Mouse (Mus musculus): Measurements from ENCODE around the gene Il11.
"Not testable (repeated sequence)": the region's sequence is repeated elsewhere in the genome, so short reads cannot be mapped to it uniquely, and the experiment has no call there.

The Il11 gene

DNA sequence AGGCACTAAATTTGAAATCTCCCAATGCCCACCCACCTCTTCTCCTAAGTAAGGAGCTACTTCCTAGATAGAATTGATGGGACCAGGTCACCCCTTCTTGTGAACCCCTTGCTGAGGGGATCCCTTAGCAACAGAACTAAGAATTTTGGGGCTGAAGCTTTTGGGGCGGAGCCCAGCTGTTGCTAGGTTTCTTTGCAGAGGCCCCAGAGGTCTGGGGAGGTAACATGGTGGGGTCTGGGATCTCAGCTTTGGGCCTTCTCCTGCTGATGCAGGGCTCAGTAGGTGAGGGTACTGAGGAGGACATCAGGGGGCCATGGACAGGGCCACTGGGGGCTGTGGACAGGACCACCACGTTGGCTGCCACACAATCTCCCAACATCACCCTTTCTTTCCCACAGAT, at the start of gene Il11, which contains the start of gene Tmem190:
Gene Il11, minus strand, starts transcription at position 101 of the 400 bp plus-strand sequence.
Gene Tmem190, plus strand, starts transcription at position 179 of the 400 bp plus-strand sequence.
- no peak for DNase-seq (ENCODE audit: low read depth)

DNA sequence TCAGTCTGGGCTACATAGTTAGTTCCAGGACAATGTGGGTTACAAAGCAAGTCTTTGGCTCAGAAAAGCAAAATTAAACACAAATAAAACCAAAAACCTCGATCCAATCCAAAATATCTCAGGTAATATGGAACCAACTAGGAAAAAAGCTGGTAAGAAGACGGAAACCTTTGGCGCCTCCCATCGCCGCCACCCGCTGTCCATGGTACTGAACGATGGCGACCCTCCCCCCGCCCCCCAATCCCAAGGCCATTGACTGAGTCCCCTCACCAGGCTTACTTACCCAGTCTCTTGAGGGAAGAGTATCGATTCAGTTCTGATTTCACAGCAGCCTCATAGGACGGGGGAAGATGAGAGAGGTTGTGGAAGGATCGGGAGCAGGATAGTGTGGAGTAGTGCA, 47.8 kb upstream of the Il11 start:
- DNase-seq (ENCODE audit: low read depth) = no peak

DNA sequence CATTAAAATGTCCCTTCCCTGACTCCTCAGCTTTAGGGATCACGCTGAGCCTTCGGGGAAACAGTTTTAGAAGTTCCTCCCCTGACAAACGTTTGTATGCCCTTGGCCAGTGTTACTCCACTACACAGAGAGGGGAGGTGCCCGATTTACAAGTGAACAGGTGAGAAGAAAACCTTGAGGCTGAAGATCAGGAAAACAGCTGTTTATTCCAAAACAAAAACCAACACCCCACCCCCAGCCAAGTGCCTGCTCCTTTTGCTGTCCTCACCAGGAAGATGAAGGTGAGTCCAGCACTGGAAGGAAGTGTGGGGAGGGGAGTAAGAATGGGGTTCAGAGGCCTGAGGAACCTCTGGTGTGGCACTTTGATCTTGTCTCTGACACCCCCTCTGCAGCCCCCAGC, 42.7 kb upstream of the Il11 start:
- no peak for DNase-seq (ENCODE audit: low read depth)

DNA sequence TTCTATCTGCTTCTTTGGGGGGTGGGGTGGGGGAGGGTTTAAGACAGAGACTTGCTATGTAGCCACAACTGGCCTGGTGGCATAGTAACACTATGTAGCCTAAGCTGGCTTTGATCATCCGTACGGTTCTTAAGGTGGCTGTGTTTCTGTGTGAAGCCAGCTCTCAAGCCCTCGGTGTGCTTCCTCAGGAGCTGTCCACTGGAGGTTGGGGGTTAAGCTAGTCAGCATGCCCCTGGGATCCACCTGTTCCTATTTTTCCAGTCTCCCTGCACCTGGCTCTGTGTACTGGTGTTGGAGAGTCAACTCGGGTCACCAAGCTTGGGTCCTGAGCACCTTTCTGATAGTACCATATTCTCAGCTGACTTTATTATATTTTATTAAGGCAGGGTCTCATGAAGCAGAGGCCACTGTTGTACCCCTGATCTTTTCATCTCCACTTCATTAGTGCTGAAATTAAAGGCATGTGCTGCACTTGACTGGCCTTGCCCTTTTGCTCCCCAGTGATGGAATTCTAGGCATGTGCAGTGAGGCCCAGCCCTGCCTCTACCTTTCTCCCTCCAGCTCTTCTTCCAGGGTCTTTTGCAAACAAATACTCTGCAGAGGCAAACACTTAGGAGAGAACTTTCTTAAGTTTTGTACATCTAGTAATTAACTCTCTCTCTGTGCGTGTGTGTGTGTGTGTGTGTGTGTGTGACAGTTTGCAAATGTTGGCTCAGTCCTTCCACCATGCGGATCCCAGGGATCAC, 39.7 kb upstream of the Il11 start:
- no peak for DNase-seq (ENCODE audit: low read depth)

DNA sequence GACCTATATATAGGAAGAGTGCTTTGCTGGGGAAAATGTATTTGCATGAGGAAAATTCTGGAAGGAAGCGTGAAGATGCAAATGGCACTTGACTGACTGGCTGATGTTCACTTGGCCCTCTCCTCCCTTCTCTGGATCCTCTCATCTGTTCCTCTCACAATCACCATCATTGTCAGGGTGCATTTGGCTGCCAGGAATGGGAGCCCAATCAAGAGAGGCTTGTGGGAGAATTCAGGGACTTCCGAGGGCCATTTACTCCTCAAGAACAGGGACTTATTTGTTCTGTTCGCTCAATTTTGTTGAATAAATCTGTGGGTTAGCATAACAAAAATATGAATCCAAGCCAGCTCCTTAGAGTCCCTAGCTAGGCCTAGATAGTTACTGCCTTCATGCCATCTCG, 39.0 kb upstream of the Il11 start:
- no peak for DNase-seq (ENCODE audit: low read depth)

DNA sequence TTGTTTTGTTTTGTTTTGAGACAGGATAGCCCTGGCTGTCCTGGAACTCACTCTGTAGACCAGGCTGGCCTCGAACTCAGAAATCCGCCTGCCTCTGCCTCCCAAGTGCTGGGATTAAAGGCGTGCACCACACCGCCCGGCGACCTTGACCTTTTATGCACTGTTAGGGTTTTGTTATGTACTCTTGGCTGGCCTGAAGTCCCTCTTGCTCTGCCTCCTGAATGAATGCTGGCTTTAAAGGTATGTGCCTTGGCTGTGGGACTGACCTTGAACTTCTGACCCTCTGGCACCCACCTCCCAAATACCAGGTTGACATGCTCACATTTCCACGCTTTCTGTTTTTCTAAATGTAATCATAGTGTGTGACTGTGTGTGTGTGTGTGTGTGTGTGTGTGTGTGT, 38.3 kb upstream of the Il11 start:
- DNase-seq (ENCODE audit: low read depth) = not testable (repeated sequence)

DNA sequence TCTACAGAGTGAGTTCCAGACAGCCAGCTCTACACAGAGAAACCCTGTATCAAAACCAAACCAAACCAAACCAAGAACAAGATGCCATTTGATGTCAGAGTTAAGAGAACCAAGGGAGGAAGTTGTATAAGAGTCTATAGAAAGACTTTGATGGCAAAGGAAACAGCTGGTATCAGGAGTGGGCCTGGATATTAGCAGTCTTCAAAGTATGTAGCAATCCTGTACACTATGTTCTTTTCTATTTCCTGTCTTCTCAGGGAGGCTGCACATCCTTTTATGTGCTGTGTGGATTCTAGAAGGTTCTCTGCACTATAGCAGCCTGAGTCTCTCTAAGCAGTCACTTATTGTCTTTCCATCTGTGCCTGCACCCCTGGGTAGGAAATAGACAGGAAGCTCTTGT, 33.9 kb upstream of the Il11 start:
- DNase-seq (ENCODE audit: low read depth) = peak; percentile 80

DNA sequence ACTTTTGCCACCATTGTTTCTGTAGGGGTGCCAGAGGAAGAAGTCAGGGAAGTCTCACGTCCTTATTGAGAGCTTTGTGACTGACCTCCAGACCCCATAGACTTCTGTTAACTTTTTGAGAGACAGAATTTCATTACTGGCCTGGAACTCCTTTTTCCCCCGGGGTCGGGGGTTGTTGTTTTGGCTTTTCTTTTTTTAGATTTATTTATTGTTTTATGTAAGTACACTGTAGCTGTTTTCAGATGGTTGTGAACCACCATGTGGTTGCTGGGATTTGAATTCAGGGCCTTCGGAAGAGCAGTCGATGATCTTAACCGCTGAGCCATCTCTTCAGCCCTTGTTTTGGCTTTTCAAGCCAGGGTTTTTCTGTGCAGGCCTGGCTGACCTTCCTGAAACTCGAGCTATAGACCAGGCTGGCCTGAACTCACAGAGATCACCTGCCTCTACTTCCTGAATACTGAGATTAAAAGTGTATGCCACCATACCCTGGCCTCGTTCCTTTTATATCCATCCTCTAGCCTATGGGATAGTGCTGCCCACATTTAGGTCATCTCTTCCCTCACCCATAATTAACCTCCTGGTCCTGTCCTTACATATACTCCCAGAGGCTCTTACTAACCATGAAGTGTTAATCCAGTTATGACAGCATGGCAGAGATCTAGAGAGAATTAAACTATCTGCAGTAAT, 30.6 kb upstream of the Il11 start:
- no peak for DNase-seq (ENCODE audit: low read depth)

DNA sequence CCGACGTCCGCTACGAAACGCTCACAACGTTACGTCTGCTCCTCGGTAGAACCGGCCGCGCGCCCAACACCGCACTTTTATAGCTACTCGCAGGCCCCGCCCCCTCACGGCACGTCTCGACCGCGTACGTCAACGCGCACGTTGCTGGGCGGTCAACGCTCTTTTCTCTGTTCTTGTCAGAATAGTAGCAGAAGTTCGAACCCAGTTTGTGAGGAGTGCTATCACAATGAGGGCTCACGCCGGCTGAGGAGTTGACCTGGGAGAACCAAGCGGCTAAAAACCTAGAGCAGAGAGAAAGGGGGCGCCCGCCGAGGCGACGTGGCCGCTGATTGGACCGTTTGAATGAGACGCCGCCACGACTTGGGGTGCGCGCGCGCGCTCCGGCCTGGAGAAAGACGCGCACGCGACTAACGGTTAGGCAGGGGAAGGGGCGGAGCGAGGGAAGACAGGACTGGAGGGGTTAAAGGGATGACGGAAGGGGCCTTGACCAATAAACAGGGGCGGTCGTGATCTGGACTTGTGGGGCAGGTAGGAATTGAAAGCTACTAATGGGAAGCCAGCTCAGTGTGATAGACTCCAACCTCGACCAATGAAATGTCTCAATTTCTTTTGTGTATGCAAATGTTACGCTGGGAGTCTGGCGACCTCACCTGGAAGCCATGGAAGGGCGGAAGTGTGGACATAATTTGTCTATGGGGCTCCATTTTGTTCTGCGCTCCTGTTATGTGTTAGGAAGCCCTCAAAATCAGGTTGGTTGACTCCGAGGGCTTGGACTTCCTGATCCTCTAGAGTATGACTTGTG, 29.8 kb upstream of the Il11 start, which contains the start of gene Ube2s:
Gene Ube2s, minus strand, starts transcription at position 288 of the 802 bp plus-strand sequence.
- DNase-seq (ENCODE audit: low read depth) = peak; percentile 99

DNA sequence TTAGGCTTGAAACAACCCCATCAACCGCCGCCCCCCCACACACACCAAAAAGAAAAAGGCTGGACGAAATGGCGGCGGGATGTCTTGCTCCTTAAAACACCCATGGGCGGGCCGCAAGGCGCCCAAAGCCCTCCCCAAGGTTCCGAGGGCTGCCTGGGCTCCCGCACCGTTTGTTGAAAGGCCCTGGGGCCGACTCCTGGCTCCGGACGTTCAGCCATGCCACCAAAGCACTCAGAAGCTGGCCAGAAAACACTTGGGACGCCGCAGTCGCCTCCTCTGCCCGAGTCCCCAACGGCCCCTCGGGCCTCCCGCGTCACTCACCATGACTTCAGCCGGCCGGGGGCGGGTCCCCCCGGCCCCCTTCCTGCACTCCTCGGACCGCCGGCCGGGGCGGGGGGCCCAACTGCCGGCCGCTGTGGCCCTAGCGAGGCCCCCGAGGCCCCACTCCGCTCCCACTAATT, 29.2 kb upstream of the Il11 start:
- DNase-seq (ENCODE audit: low read depth) = peak; percentile 68

DNA sequence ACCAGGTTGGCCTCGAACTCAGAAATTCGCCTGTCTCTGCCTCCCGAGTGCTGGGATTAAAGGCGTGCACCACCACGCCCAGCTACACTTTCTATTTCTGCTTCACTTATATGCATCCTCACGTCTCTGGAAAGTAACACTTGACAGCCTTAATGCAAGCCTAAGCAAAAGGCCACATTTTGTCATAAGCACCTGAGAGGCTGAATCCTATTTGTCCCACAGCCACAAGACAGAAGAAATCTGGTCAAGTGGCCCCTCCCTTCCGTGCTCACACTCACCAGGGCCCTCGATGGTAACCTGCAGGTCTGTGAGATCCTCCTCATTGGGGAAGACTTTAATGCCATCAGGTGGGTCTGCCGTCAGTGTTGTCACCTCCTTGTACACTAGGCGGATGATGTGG, 28.5 kb upstream of the Il11 start:
- not testable (repeated sequence) for DNase-seq (ENCODE audit: low read depth)

DNA sequence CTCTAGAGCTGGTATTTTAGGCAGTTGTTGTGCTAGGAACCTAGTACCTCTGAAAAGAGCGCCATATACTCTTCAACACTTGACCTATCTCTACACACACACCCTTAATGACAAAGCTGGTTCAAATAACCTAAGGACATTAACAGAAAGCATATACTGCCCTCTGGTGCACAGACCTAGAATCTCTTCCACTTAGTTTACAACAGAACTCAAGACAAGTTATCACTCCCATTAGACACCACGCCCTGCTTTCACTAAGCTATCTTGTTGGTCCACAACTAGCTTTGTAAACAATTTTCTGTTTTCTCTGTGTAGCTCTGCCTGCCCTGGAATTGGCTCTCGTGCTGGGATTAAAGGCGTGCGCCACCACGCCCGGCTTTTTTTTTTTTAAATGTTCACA, 24.1 kb upstream of the Il11 start:
- DNase-seq (ENCODE audit: low read depth) = peak; percentile 80

DNA sequence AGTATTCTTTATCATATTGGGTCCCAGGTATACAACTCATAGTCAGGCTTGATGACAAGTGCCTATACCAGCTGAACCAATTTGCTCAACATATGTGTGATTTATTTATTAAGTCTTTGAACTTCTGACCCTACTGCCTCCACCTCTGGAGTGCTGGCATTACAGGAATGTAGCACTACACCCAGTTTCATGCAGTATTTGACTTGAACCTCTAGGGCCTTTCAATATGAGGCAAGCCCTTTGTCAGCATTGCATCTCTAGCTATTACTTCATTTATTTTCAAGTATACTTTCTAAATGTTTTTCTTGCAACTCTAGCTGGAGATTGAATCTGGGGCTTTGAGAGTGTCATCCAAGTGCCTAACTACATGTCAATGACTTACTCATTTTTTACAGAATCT, 19.6 kb upstream of the Il11 start:
- no peak for DNase-seq (ENCODE audit: low read depth)

DNA sequence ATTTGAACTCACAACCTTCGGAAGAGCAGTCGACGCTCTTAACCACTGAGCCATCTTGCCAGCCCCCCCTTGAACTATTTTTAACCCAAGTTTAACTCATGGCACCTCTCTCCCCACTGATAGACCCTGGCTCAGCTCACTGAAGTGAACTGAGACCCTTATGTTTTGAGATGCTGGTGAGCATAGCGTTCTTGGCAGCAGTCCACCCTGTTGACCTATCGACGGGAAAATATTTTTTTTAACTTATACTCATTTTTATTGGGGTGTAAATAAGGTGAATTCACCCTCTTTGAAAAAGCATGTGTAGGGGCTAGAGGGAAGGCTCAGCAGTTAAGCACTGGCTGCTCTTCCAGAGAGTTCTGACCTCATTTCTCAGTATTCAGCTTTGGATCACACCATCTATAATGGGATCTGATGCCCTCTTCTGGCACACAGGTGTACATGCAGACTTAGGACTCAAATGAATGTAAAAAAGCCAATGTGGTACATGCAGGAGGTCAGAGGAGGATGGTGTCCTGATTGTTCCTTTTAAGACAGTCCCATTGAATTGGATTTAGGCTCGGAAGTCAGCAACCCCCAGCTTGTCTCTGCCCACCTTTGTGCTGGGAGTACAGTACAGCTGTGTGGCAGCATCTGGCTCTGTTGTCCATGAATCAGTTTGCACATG, 13.2 kb upstream of the Il11 start:
- DNase-seq (ENCODE audit: low read depth) = peak; percentile 70

DNA sequence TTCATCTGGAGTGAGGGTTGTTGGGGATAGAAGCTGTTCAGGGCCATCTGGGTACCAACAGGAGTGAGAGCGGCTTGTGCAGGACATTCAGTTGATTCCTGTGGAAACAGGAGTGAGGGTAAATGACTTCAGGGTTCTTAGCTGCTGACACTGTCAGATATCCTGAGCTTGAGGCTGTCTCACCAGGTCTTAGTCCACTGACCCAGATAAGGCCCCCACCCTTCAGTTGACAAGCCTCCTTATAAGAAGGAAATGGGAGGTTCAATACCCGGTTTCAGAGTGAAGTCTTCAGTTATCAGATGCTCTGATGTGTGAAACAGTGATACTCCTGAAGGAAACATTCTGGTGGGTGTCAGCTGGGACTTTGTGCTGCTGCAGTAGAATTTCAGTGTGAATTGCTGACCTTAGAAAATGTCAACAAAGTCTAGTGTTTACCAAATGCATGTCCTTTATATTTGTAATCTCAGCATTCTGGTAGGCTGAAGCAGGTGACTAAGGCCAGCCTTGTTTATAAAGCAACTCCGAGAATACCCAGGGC, 12.0 kb upstream of the Il11 start:
- no peak for DNase-seq (ENCODE audit: low read depth)

DNA sequence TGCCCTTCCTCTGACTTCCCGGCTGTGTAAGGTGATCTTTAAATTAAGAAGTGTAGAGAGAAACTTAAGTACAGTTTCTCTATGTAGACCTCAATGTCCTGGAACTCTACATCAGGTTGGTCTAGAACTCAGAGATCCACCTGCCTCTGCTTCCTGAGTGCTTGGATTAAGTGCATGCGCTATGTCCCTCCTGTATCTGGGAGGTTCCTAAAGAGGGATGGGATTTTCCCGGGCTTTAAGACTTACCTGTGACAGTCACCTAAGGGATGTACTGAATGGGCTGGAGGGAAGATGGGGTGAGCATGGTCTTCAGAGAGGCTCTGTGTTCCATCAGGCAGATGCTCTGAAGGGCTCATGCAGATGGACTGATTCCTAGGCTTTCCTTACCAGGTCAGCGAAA, 11.0 kb upstream of the Il11 start:
- no peak for DNase-seq (ENCODE audit: low read depth)

DNA sequence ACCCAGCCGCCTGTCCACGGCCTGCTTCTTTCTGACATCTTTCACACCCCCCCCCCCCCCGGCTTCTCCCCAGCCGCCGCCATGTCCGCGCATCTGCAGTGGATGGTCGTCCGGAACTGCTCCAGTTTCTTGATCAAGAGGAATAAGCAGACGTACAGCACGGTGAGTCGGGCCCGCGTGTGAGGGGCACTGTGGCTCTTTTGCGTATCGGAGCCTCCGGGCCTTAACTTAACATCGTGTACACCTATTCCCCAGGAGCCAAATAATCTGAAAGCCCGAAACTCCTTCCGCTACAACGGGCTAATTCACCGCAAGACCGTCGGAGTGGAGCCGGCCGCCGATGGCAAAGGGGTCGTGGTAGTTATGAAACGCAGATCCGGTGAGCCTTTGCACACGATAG, 10.6 kb upstream of the Il11 start:
- DNase-seq (ENCODE audit: low read depth) = not testable (repeated sequence)

DNA sequence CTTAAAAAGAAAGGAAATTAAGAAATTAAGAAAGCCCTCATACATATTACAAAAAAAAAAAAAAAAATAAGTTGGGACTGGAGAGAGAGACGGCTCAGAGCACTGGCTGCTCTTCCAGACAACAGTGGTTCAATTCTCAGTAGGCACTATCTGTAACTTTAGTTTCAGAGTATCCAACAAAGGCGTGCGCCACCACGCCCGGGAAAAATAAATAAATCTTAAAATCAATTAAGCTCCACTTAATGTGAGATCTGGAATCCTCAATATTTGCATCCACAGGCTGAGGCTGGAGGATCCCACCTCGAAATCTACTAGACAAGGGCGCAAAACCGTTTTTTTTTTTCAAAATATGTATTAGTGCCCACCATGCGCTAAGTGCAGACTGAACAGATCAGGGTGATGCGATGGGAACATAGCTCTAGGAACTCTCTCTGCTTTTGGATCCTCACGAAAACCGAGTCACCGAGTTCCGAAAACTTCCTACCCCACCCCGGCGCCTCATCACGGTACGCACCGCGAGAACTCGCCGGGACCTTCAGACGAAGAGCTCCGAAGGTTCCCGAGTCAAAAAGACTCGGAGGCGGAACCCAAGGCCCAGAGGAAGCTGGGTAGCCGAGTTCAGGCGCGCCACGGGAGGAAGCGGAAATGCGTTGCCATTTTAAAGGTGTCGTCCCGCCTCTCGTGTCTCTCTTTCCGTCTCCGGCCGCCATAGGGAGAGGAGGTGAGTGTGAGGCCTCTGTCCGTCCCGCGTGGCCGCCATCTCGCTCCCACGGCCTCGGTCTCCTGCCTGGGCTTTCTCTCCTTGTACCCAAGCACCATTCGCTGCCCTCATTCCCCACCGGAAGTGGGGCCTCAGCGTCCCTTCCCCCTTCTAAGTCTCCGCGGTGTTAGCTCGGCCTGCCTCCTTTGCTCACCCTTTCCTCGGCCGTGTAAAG, 9.9 kb upstream of the Il11 start, which contains the start of gene Rpl28:
Gene Rpl28, plus strand, starts transcription at position 597 of the 935 bp plus-strand sequence.
- peak; percentile 97 for DNase-seq (ENCODE audit: low read depth)

DNA sequence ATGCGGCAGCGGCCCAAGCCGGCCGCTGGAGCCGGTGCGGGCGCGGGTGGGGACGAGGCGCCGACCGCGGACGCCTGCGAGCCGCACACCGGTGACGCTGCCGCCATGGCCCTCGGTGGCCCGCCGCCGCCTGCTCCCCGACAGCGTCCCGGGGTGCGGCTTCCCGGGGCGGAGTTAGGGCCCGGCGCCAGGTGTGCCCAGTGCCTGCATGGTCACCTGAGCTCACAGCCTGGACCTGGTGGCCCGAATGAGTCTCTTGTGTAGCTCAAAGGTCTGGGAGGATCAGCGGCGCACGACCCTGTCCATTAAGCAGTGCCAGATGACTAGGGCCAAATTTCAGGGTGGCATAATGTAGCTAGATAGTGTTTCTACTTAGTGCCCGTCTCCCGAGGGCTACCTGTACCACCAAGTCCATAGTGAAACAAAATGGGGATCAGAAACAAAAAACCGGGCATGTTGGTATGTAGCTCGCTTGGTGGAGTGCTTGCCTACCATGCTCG, 6.8 kb upstream of the Il11 start, which contains the start of gene Tmem238:
Gene Tmem238, minus strand, starts transcription at position 221 of the 500 bp plus-strand sequence.
- peak; percentile 55 for DNase-seq (ENCODE audit: low read depth)

Measured in naive thymus-derived CD4-positive, alpha-beta T cell, adult 2 months (primary cell).